Comparison of ENCODE assay signal across 29 mouse cellular contexts in the genomic region with DNA sequence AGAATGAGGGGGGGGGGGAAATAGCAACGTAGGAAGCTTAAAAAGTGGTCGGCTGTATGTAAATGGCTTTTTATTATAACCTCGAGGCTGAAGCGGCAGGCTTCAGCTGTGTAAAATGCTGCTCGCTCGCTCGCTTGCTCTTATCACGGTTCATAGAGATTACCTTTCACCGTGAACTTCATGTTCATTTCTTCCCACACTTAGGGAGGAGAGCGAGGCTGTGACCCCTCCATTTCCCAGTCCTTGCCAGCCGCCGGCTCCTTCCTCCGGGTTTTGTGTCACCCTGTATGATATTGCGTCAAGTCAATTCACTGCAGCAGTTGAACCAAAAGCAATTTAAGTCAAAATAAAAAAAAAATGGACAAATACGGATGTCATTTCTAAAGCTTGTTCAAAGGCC.
A peak's percentile ranks its signal among the peaks of the same experiment; 100 is the strongest.
DNase-seq lines count a peak whose midpoint lies in the region; ATAC-seq and TF ChIP-seq lines count a peak whose summit lies in the region.
"Had no signal": no experiment of that assay in that cellular context is flagged by ENCODE, and none has a peak within 500 bp of the region (broad histone marks: within the 10 kb centered on the region; RNA-seq: fewer than 3 reads in every experiment).

No protein-coding gene starts in this region.

- H3K27me3 ChIP-seq in heart, embryonic 10.5 days (ENCODE audit: insufficient read depth, poor library complexity, severe bottlenecking): no peaks in the 10 kb centered on the region
- H3K27me3 ChIP-seq in heart, embryonic 15.5 days: no peaks in the 10 kb centered on the region
- no peaks in the 10 kb centered on the region for H3K27me3 ChIP-seq in kidney, embryonic 16.5 days (ENCODE audit: insufficient read depth, low read length)
- H3K27me3 ChIP-seq: liver, embryonic 13.5 days; neural tube, embryonic 13.5 days had no signal

- no peak; the same call in 1 of the 2 replicates for ATAC-seq in heart, embryonic 15.5 days (replicated peaks; ENCODE audit: insufficient number of reproducible peaks, insufficient read depth, low FRiP score, low read depth)
- no peak for ATAC-seq in kidney, embryonic 16.5 days (ENCODE audit: low FRiP score, low TSS enrichment)
- ATAC-seq: forebrain, embryonic 14.5 days; hindbrain, embryonic 16.5 days had no signal

- H3K9me3 ChIP-seq in heart, embryonic 10.5 days: no peaks in the 10 kb centered on the region
- H3K9me3 ChIP-seq in heart, embryonic 15.5 days (replicated peaks): no peaks in the 10 kb centered on the region
- H3K9me3 ChIP-seq in kidney, embryonic 16.5 days (ENCODE audit: low read length): no peaks in the 10 kb centered on the region
- H3K9me3 ChIP-seq: limb, embryonic 10.5 days; limb, embryonic 15.5 days; liver, embryonic 13.5 days; neural tube, embryonic 13.5 days had no signal

- WGBS in heart, embryonic 10.5 days: 49% methylated on average over 15 of the region's 15 CpGs
- 27% methylated on average over 15 of the region's 15 CpGs for WGBS in heart, embryonic 15.5 days
- 40% methylated on average over 15 of the region's 15 CpGs for WGBS in kidney, embryonic 16.5 days

- H3K4me2 ChIP-seq in heart, embryonic 15.5 days: peak overlapping the region; percentile 29
- H3K4me2 ChIP-seq in kidney, embryonic 16.5 days (replicated peaks; ENCODE audit: low read depth, low read length): peak overlapping the region; percentile 22; the same call in 1 of the 2 replicates
- H3K4me2 ChIP-seq: limb, embryonic 15.5 days; liver, embryonic 13.5 days; neural tube, embryonic 13.5 days had no signal

- DNase-seq in heart, adult 11 months: peak; percentile 78
- no peak for DNase-seq in heart, embryonic 10.5 days (ENCODE audit: low spot score)
- no peak for DNase-seq in heart, adult 18-20 months
- DNase-seq in kidney, postnatal 14 days: no peak
- peak; percentile 51 for DNase-seq in brain, embryonic 14.5 days (ENCODE audit: low read depth)
- DNase-seq: adrenal gland, adult 8-10 months; cerebellum, adult 11 months; cerebellum, adult 9-10 months; cerebellum, postnatal 36 days; gastrocnemius, postnatal 25 days; heart, postnatal 10 days; kidney, adult 2 months; kidney, postnatal 10 days; layer of hippocampus, adult 9-11 months; liver, embryonic 13.5 days; lung, adult 18-20 months; lung, postnatal 10 days; right cerebral cortex, postnatal 4 days; thymus, adult 18-20 months; thymus, postnatal 25 days had no signal

- no peak for TF ChIP-seq CTCF in brain, embryonic 14.5 days (IDR thresholded peaks at IDR 0.05; ENCODE audit: borderline replicate concordance, extremely low read depth, insufficient read depth, insufficient read length)

- no peaks in the 10 kb centered on the region for H3K36me3 ChIP-seq in heart, embryonic 10.5 days
- no peaks in the 10 kb centered on the region for H3K36me3 ChIP-seq in heart, embryonic 15.5 days
- H3K36me3 ChIP-seq in kidney, embryonic 16.5 days (ENCODE audit: insufficient read depth, low read length): no peaks in the 10 kb centered on the region
- H3K36me3 ChIP-seq: G1E; limb, embryonic 10.5 days; limb, embryonic 15.5 days; liver, embryonic 13.5 days; neural tube, embryonic 13.5 days had no signal

- no peak for TF ChIP-seq POLR2A in brain, embryonic 14.5 days (IDR thresholded peaks at IDR 0.05; ENCODE audit: borderline replicate concordance, extremely low read depth, insufficient read depth, insufficient read length, poor library complexity, severe bottlenecking)

- no peak overlapping the region for H3K4me3 ChIP-seq in heart, embryonic 10.5 days
- no peak overlapping the region for H3K4me3 ChIP-seq in heart, embryonic 15.5 days
- no peak overlapping the region for H3K4me3 ChIP-seq in kidney, embryonic 16.5 days (ENCODE audit: low read length)
- H3K4me3 ChIP-seq: limb, embryonic 10.5 days; limb, embryonic 15.5 days; liver, embryonic 13.5 days; neural tube, embryonic 13.5 days had no signal

- H3K9ac ChIP-seq in heart, embryonic 15.5 days: no peak overlapping the region
- no peak overlapping the region for H3K9ac ChIP-seq in kidney, embryonic 16.5 days (replicated peaks; ENCODE audit: low read length)
- H3K9ac ChIP-seq: limb, embryonic 15.5 days; liver, embryonic 13.5 days; neural tube, embryonic 13.5 days had no signal

- H3K27ac ChIP-seq in heart, embryonic 10.5 days: no peak overlapping the region
- no peak overlapping the region for H3K27ac ChIP-seq in heart, embryonic 15.5 days
- H3K27ac ChIP-seq in kidney, embryonic 16.5 days (ENCODE audit: low read length): no peak overlapping the region
- H3K27ac ChIP-seq: limb, embryonic 10.5 days; limb, embryonic 15.5 days; liver, embryonic 13.5 days; neural tube, embryonic 13.5 days; stomach, postnatal 0 days had no signal

- H3K4me1 ChIP-seq in heart, embryonic 10.5 days: no peaks in the 10 kb centered on the region
- peaks cover 10% of the 10 kb centered on the region for H3K4me1 ChIP-seq in heart, embryonic 15.5 days (replicated peaks)
- peaks cover 6% of the 10 kb centered on the region; the same call in 1 of the 2 replicates for H3K4me1 ChIP-seq in kidney, embryonic 16.5 days (ENCODE audit: insufficient read depth, low read length)
- H3K4me1 ChIP-seq: liver, embryonic 13.5 days had no signal

Comparison
In these comparisons a context has a peak if more than half of its experiments do, and no peak if none do; other contexts are left out.
1. DNase-seq: peak in heart, adult 11 months (single experiment) and brain, embryonic 14.5 days (single experiment); none in heart, embryonic 10.5 days (single experiment), heart, adult 18-20 months (0 of 2) and kidney, postnatal 14 days (single experiment).